Mouse (Mus musculus): ENCODE results near the gene Csde1.

Gene Csde1

GRCm38 (mm10) chr3:103058207-103059157 is 38.3 kb downstream of the Csde1 start, which contains the start of gene Nras:
Gene Nras, plus strand, starts transcription at chr3:103058285.
- peak; percentile 76 for ATAC-seq (ENCODE audit: insufficient number of reproducible peaks, low FRiP score, low TSS enrichment)

GRCm38 (mm10) chr3:103066927-103067326 is 46.7 kb downstream of the Csde1 start:
- no peak for ATAC-seq (ENCODE audit: insufficient number of reproducible peaks, low FRiP score, low TSS enrichment)

GRCm38 (mm10) chr3:103068971-103069370 is 48.7 kb downstream of the Csde1 start:
- ATAC-seq (ENCODE audit: insufficient number of reproducible peaks, low FRiP score, low TSS enrichment): no peak

- no peak for ATAC-seq (ENCODE audit: insufficient number of reproducible peaks, low FRiP score, low TSS enrichment)
Measured at GRCm38 (mm10) chr3:103073771-103074170, 53.5 kb downstream of the Csde1 start, which contains the start of gene Ampd1. Gene Ampd1, plus strand, starts transcription at chr3:103074014.

GRCm38 (mm10) chr3:103075871-103076270 is 55.6 kb downstream of the Csde1 start:
- no peak for ATAC-seq (ENCODE audit: insufficient number of reproducible peaks, low FRiP score, low TSS enrichment)

- ATAC-seq (ENCODE audit: insufficient number of reproducible peaks, low FRiP score, low TSS enrichment): no peak
Measured at GRCm38 (mm10) chr3:103076476-103076875, 56.2 kb downstream of the Csde1 start.

- no peak for ATAC-seq (ENCODE audit: insufficient number of reproducible peaks, low FRiP score, low TSS enrichment)
Measured at GRCm38 (mm10) chr3:103079301-103079700, 59.1 kb downstream of the Csde1 start.

- no peak for ATAC-seq (ENCODE audit: insufficient number of reproducible peaks, low FRiP score, low TSS enrichment)
Measured at GRCm38 (mm10) chr3:103081051-103081450, 60.8 kb downstream of the Csde1 start.

GRCm38 (mm10) chr3:103081861-103082453 is 61.7 kb downstream of the Csde1 start:
- no peak for ATAC-seq (ENCODE audit: insufficient number of reproducible peaks, low FRiP score, low TSS enrichment)

- no peak for ATAC-seq (ENCODE audit: insufficient number of reproducible peaks, low FRiP score, low TSS enrichment)
Measured at GRCm38 (mm10) chr3:103082761-103083160, 62.5 kb downstream of the Csde1 start.

- ATAC-seq (ENCODE audit: insufficient number of reproducible peaks, low FRiP score, low TSS enrichment): no peak
Measured at GRCm38 (mm10) chr3:103085986-103086385, 65.8 kb downstream of the Csde1 start.

- ATAC-seq (ENCODE audit: insufficient number of reproducible peaks, low FRiP score, low TSS enrichment): no peak
Measured at GRCm38 (mm10) chr3:103091753-103092152, 71.5 kb downstream of the Csde1 start.

GRCm38 (mm10) chr3:103098662-103099061 is 78.4 kb downstream of the Csde1 start:
- ATAC-seq (ENCODE audit: insufficient number of reproducible peaks, low FRiP score, low TSS enrichment): no peak

- no peak for ATAC-seq (ENCODE audit: insufficient number of reproducible peaks, low FRiP score, low TSS enrichment)
Measured at GRCm38 (mm10) chr3:103099667-103100066, 79.4 kb downstream of the Csde1 start.

- no peak for ATAC-seq (ENCODE audit: insufficient number of reproducible peaks, low FRiP score, low TSS enrichment)
Measured at GRCm38 (mm10) chr3:103100735-103101134, 80.5 kb downstream of the Csde1 start.

GRCm38 (mm10) chr3:103101194-103101593 is 81.0 kb downstream of the Csde1 start:
- no peak for ATAC-seq (ENCODE audit: insufficient number of reproducible peaks, low FRiP score, low TSS enrichment)

- no peak for ATAC-seq (ENCODE audit: insufficient number of reproducible peaks, low FRiP score, low TSS enrichment)
Measured at GRCm38 (mm10) chr3:103101909-103102308, 81.7 kb downstream of the Csde1 start.

- ATAC-seq (ENCODE audit: insufficient number of reproducible peaks, low FRiP score, low TSS enrichment): peak; percentile 56; the same call in 1 of the 2 replicates
Measured at GRCm38 (mm10) chr3:103102454-103103390, 82.5 kb downstream of the Csde1 start, which contains the start of gene Dennd2c. Gene Dennd2c, plus strand, starts transcription at chr3:103102604.

Measured in cerebellum, adult (tissue).